Mouse (Mus musculus): ENCODE measurements around the gene Nags.

- no peak for TF ChIP-seq CTCF (IDR thresholded peaks at IDR 0.05)
- no peak for TF ChIP-seq EP300 (IDR thresholded peaks at IDR 0.05)
Observed at GRCm38 (mm10) chr11:102117386-102117785, 27.9 kb upstream of the Nags start.
